In the genomic region with DNA sequence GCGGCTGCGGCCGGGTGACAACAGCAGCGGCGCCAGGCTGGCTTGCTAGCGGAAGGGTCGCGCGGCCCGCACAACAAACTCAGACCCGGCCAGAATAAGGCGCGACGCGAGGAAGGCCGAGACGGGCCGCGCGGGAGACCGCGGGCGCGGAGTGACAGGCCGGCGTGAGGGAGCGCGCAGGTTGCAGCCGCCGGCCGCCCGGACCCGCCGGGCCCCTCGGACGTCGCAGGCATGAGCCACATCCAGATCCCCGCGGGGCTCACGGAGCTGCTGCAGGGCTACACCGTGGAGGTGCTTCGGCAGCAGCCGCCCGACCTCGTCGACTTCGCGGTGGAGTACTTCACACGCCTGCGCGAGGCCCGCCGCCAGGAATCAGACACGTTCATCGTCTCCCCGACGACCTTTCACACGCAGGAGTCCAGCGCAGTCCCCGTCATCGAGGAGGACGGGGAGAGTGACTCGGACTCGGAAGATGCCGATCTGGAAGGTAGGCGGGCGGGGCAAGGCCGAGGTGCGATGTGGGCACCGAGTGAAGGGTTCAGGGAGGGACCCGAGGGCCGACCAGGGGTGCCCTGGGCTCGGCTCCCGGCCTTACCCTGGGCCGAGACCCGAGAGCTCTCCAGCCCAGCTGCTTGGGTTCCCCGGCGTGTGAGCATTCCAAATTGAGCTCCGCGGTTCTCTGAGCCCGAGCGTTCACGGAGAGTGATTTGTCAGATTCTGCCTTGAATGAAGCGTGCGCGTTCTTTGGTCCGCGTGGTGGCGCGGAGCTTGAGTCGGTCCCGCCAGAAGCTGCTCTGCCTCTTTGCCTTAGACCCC, we compare ENCODE assay signal across 7 mouse cellular contexts. TPM values are rescaled to one million over a fixed set of nuclear protein-coding genes. Genes with fewer than 3 reads are reported as not detected.
DNase-seq lines count a peak whose midpoint lies in the region; ATAC-seq lines count a peak whose summit lies in the region.

No protein-coding gene starts in this region.

- no peaks in the 10 kb centered on the region for H3K27me3 ChIP-seq in intestine, embryonic 14.5 days (replicated peaks; ENCODE audit: control insufficient read depth, insufficient read depth, low read length)

- under 1% methylated on average over 91 of the region's 92 CpGs for WGBS in intestine, embryonic 14.5 days

- H3K36me3 ChIP-seq in intestine, embryonic 14.5 days (ENCODE audit: control insufficient read depth, insufficient read depth, low read length): no peaks in the 10 kb centered on the region

- H3K9ac ChIP-seq in intestine, embryonic 14.5 days (ENCODE audit: low read length): peak overlapping the region; percentile 64

- peaks cover 16% of the 10 kb centered on the region for H3K4me1 ChIP-seq in intestine, embryonic 14.5 days (replicated peaks; ENCODE audit: control insufficient read depth, insufficient read depth, low read length)

- H3K4me2 ChIP-seq in intestine, embryonic 14.5 days (ENCODE audit: low read length): peak overlapping the region; percentile 87

- H3K4me3 ChIP-seq in intestine, embryonic 14.5 days (ENCODE audit: low read depth, low read length): peak overlapping the region; percentile 76

- H3K27ac ChIP-seq in intestine, embryonic 14.5 days (ENCODE audit: low read depth): peak overlapping the region; percentile 54; the same call in 1 of the 2 replicates

- peak; percentile 56 for ATAC-seq in intestine, embryonic 14.5 days (replicated peaks; ENCODE audit: low FRiP score, low TSS enrichment, low read depth)

- DNase-seq in adrenal gland, adult 2 months: peak; percentile 79
- DNase-seq in embryo, embryonic 10.5 days (ENCODE audit: low spot score): peak; percentile 80
- peak; percentile 53 for DNase-seq in gastrocnemius, postnatal 14 days
- peak; percentile 84 for DNase-seq in intestine, embryonic 14.5 days (ENCODE audit: low spot score)
- peak; percentile 67 to 73 for DNase-seq in left cerebral cortex, postnatal 36 days (ENCODE audit: low spot score in 2 of 2)
- peak; percentile 71 for DNase-seq in mesoderm, embryonic 11.5 days (ENCODE audit: low read depth, low spot score)
- DNase-seq in right cerebral cortex, postnatal 25 days: peak; percentile 75

- intact Hi-C loops in gastrocnemius, postnatal 14 days (cut with DNase I; ENCODE audit: low total_unique reads): no loop called here
- intact Hi-C loops in left cerebral cortex, postnatal 36 days (cut with DNase I): loop anchor here (5.0 kb wide), 1 partner anchor 35 kb away; no protein-coding TSS in a partner anchor

- no peaks in the 10 kb centered on the region for H3K9me3 ChIP-seq in intestine, embryonic 14.5 days (ENCODE audit: control insufficient read depth, low read length)

RNA-seq across cellular contexts. Expression of a gene that starts 3.3 kb away (rescaled TPM):
- 10 to 100 TPM; 28.1 to 43.7 TPM for total RNA-seq in adrenal gland, adult 2 months (2021)
- polyA plus RNA-seq in adrenal gland, adult 2 months (2012; rRNA removed): 12.1 and 14.6 TPM in 2 replicates
- total RNA-seq in gastrocnemius, postnatal 14 days (2021): 100 to 1,000 TPM in 1 of 2 experiments, 10 to 100 TPM in 1; 92.4 to 112 TPM
- polyA plus RNA-seq in intestine, embryonic 14.5 days (2014; fragmentation: Nextera tagmentation; extraction: Ambion mirVana): 52.3 and 54.4 TPM in 2 replicates
- total RNA-seq in left cerebral cortex, postnatal 36 days (2021): 10 to 100 TPM; 45.8 to 49.2 TPM

RNA-seq across cellular contexts. Expression of a gene that starts 30.5 kb away (rescaled TPM):
- 100 to 1,000 TPM; 123 to 170 TPM for total RNA-seq in adrenal gland, adult 2 months (2021)
- 38.0 and 46.7 TPM in 2 replicates for polyA plus RNA-seq in adrenal gland, adult 2 months (2012; rRNA removed)
- 10 to 100 TPM; 59.0 to 84.8 TPM for total RNA-seq in gastrocnemius, postnatal 14 days (2021)
- 29.1 and 34.5 TPM in 2 replicates for polyA plus RNA-seq in intestine, embryonic 14.5 days (2014; fragmentation: Nextera tagmentation; extraction: Ambion mirVana)
- 10 to 100 TPM; 11.8 to 14.1 TPM for total RNA-seq in left cerebral cortex, postnatal 36 days (2021)

RNA-seq across cellular contexts. Expression of a gene that starts 43.2 kb away (rescaled TPM):
- 10 to 100 TPM; 52.0 to 74.6 TPM for total RNA-seq in adrenal gland, adult 2 months (2021)
- polyA plus RNA-seq in adrenal gland, adult 2 months (2012; rRNA removed): 19.7 and 23.9 TPM in 2 replicates
- 10 to 100 TPM; 49.0 to 53.4 TPM for total RNA-seq in gastrocnemius, postnatal 14 days (2021)
- 43.1 and 46.7 TPM in 2 replicates for polyA plus RNA-seq in intestine, embryonic 14.5 days (2014; fragmentation: Nextera tagmentation; extraction: Ambion mirVana)
- total RNA-seq in left cerebral cortex, postnatal 36 days (2021): 10 to 100 TPM; 49.5 to 53.5 TPM

Comparison
In these comparisons a context has a peak if more than half of its experiments do, and no peak if none do; other contexts are left out.
1. Peak in every context shown above with its lines: DNase-seq, ATAC-seq, H3K4me3 ChIP-seq and H3K27ac ChIP-seq.